Mouse (Mus musculus) regulatory T cell (primary cell): ENCODE data around the gene Gna13.
"Not testable (repeated sequence)": the region's sequence is repeated elsewhere in the genome, so short reads cannot be mapped to it uniquely, and the experiment has no call there.

Experiments used
- in situ Hi-C: fragments of 300-600 bp; cut with MboI, MseI; formaldehyde crosslinking; loops from one replicate; pipeline ENCODE4 v1.15.1; 2025; ENCODE audit warnings: high pct_unique_total_duplicates

The Gna13 gene

GRCm38 (mm10) chr11:109362463-109363190 is at the start of gene Gna13:
Gene Gna13, plus strand, starts transcription at chr11:109362831.
- in situ Hi-C loops: loop anchor here (5.0 to 25.0 kb wide), 3 partner anchors 65 to 1925 kb away; partner anchors contain the start of genes Amz2 and Map2k6

GRCm38 (mm10) chr11:109316921-109317320 is 45.7 kb upstream of the Gna13 start:
- in situ Hi-C loops: loop anchor here (5.0 to 25.0 kb wide), 2 partner anchors 40 to 545 kb away; no protein-coding TSS in a partner anchor

GRCm38 (mm10) chr11:109319471-109319870 is 43.2 kb upstream of the Gna13 start:
- in situ Hi-C loops: loop anchor here (5.0 to 25.0 kb wide), 2 partner anchors 38 to 543 kb away; no protein-coding TSS in a partner anchor

- in situ Hi-C loops: loop anchor here (5.0 to 25.0 kb wide), 2 partner anchors 37 to 542 kb away; no protein-coding TSS in a partner anchor
Measured at GRCm38 (mm10) chr11:109319946-109320345, 42.7 kb upstream of the Gna13 start.

DNA sequence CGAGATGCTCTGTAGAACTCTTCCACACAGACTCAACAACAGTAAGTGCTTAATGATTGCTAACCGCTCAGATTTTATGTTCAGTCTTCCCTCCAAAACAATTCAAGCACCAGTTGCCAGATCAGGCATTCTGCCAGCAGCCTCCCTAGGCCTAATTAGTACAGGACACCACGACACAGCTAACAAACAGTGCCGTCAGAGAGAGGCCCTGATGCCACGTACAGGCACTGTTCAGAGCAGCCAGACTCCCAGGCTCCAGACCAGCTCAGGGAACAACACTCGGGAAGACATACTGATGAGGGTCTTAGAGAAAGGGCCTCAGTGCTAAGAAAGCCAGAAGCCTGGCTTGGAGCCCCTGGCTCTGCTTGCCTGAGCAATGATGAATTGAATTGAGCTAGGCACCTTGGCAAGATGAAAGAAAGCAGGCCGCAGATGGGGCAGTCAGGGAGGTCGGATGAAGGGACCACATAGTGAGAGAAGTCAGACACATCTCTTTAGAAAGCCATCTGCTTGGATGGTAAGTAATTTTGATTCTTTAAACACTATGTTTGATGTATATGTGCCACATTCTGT is 42.2 kb upstream of the Gna13 start:
- in situ Hi-C loops: loop anchor here (25.0 kb wide), 1 partner anchor 542 kb away; no protein-coding TSS in a partner anchor

GRCm38 (mm10) chr11:109326270-109326669 is 36.4 kb upstream of the Gna13 start:
- in situ Hi-C loops: no loop called here

DNA sequence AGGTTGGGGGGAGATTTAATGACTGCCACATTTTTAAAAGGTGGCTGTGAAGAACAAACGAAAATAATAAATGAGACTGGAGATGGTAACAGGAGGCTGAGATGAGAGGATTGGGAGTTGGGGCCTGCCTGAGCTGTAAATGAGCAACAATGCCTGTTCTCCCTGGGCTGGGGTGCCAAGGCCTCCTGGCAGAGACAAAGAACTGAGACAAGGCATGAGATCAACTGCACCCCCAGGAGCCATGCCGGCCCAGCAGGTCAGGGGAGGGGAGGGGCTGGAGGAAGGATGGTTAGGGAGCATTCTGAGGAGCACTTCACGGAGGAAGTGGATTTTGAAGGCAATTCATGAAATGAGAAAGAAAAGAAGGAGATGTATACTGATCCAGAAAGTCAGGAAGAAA is 35.2 kb upstream of the Gna13 start:
- in situ Hi-C loops: no loop called here

DNA sequence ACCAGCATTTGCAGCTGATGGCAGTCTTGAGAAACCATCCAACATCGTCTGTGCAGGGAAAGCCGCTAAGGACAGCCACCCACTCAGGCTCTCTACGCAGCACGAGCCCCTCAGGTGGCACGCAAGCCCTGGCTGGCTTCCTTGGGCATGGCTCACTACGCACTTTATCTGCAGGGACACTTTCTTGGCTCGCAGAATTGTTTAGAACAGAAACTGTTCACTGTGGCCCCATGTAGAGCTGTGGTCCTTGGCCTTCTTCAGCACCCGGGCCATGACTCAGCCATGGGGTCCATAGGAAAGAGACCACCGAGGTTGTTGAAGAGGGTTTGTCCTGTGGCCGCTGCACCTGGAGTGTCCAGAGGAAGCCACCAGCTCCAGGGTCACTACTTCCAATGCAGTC is 34.7 kb upstream of the Gna13 start:
- in situ Hi-C loops: no loop called here

DNA sequence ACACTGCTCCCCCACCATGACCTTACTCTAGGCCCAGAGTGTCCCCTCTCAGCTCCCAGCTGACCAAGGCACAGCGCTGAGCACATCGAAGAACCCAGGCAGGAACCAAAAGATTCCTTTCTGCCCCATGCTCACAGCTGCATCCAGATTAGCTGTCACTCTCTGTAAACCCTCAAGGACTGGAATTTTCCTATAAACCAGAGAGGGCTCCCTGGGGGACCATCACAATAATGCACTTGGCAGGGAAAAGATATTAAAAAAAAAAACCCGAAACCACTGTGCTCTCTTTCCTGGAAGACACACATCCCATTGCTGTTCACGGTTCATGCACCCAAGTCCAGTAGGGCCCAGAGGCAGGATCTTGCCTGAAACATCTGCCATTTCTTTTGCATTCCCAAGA is 33.3 kb upstream of the Gna13 start:
- in situ Hi-C loops: no loop called here

GRCm38 (mm10) chr11:109330706-109331393 is 31.8 kb upstream of the Gna13 start:
- in situ Hi-C loops: no loop called here

- in situ Hi-C loops: no loop called here
Measured at GRCm38 (mm10) chr11:109331424-109331824, 31.2 kb upstream of the Gna13 start.

GRCm38 (mm10) chr11:109332722-109333121 is 29.9 kb upstream of the Gna13 start:
- in situ Hi-C loops: no loop called here

GRCm38 (mm10) chr11:109334773-109335172 is 27.9 kb upstream of the Gna13 start:
- in situ Hi-C loops: no loop called here

DNA sequence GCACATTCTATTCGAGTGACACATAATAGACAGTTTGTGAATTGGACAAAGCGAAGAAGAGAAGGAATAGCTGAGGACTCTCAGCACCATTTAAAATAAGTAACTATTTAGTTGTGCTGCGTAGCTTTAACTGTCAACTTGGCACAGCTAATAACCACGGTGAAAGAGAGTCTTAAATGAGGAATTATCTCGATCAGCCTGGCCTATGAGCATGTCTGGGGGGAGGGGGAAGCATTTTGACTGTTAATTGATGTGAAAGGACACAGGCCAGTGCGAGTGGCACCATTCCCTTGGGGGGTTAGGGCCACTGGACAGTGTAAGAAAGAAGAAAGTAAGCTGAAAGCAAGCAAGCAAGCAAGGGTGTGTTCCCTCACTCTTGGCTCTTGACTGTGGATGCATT is 26.7 kb upstream of the Gna13 start:
- in situ Hi-C loops: no loop called here

DNA sequence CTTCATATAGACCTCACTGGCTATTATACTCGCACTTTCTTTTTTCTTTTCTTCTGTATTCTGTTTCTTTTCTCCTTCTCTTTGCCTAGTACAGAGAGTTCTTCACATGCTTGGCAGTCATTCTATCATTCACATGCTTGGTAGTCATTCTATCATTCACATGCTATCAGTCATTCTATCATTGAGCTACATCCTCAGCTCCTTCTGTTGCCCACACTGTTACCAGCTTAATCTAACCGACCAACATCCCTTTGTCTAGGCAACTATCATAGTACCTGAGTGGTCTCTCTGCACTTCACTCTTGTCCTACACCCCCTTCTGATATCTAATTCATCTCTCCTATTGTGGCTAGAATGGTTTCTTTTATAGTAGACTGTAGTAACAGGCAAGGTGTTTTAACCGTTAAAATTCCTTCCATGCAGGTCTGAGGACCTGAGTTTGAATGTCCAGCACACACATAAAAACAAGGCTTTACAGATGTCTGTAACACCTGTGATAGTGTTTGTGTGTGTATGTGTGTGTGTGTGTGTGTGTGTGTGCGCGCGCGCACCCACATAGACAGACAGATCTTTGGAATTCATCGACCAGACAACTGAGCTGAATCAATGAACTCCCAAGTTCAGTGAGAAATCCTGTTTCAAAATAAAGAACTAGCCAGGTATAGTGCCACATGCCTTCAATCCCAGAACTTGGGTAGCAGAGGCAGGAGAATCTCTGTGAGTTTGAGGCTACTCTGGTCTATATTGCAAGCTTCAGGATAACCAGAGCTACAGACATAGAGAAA is 23.3 kb upstream of the Gna13 start:
- in situ Hi-C loops: no loop called here

- in situ Hi-C loops: no loop called here
Measured at GRCm38 (mm10) chr11:109340541-109340940, 22.1 kb upstream of the Gna13 start.

DNA sequence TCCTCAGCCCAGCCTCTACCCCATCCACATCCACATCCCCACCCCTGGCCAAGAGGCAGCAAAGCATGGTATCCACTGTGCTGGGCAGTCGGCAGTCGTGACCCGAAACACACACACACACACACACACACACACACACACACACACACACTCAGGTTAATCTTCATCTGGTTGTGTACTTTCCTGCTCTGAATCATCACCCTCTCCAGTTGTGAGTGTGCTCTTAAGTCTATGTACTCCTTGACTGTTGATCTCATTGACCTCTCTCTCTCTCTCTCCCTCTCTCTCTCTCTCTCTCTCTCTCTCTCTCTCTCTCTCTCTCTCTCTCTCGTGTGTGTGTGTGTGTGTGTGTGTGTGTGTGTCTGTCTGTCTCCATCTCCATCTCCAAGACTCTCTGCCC is 20.0 kb upstream of the Gna13 start:
- in situ Hi-C loops: not testable (repeated sequence)

- in situ Hi-C loops: no loop called here
Measured at GRCm38 (mm10) chr11:109343558-109343957, 19.1 kb upstream of the Gna13 start.

GRCm38 (mm10) chr11:109343991-109344599 is 18.5 kb upstream of the Gna13 start:
- in situ Hi-C loops: no loop called here

- in situ Hi-C loops: no loop called here
Measured at GRCm38 (mm10) chr11:109347242-109347959, 15.2 kb upstream of the Gna13 start.

- in situ Hi-C loops: no loop called here
Measured at GRCm38 (mm10) chr11:109348408-109348807, 14.2 kb upstream of the Gna13 start.
